Mouse (Mus musculus) kidney, postnatal 10 days (tissue): ENCODE results near the gene Tnpo2.

Experiments
- DNase-seq: peaks from one replicate; pipeline ENCODE4 v3.0.0; 2021; ENCODE audit warnings: mixed read lengths

Gene Tnpo2

DNA sequence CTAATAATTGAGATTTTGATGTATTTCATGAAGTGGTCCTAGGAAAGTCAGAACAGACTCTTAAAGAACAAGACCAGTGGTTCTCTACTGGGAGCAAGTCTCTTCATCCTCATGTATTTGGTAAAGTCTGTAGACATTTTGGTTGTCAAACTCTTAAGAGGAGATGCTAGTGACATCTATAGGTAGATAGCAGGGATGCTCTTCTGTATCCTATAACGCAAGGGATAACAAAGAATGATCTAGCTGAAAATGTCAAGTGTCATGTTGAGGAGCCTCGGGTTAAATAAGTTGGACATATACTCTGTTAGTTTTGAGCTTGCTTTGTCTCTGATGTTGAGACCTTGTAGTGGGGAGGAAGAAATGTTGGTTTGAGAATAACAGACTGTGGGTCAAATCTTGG, 8.8 kb upstream of the Tnpo2 start:
- no peak for DNase-seq

DNA sequence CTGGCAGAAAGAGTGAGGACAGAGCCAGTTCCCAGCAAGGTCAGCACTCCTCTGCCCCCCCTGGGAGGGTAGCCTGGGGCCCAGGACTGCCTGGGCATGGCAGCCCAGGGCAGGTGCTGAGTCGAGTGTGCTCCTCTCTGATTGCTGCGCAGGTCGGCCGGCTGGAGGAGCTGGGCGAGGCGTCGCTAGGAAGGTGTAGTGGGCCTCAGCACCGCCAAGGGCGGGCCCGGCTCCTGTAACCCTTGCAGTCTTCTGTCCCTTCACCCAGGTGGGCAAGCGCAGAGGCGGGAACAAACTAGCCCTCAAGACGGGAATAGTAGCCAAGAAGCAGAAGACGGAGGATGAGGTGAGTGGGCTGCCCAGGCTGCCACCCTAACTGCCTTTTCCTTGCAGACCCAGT, 7.4 kb upstream of the Tnpo2 start:
- DNase-seq: no peak

DNA sequence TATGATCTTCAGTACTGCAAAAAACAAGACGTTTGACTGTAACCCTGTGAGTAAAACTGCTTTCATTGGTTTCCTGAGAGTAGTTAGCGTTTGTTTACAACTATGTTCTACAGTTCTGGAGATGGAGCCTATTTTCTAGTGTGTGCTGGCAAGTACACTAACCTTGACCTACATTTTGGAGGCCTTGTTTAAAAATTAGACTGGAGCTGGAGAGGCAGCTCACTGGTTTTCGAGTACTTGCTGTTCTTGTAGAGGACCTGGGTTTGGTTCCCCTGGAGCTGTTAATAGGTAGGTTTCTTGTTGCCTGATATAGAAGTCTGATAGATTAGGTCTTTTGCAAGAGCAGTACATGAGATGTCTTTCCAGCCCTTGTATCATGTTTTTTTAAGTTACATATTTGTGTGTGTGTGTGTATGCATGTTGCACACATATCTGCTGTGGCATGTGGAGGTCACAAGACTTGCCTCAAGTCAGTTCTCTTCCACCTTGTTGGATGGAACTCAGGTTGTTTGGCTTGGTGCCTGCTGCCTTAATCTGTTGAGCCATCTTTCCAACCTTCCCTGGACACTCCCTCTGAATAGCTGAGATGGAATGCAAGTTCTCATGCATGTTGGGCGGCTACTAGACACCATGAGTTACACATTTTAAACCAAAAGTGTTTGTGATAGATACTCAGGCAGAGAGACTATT, 3.9 kb upstream of the Tnpo2 start:
- no peak for DNase-seq

DNA sequence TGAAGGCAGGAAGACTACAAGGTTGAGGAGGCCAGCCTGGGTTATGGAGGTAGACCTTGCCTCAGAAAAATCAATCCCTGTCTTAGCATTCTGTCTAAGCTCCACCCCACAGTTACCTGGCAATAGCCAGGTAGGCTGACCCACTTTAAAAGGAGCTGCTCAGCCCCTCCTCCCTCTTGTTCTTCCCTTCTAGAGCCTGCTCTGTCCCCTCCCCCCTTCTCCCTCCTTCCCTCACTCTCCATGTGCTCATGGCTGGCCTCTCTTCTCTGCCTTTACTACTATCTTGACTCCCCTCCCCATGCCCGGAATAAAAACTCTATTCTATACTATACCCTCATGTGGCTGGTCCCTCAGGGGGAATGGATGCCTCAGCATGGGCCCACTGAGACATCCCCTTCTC, 2.8 kb upstream of the Tnpo2 start:
- no peak for DNase-seq

DNA sequence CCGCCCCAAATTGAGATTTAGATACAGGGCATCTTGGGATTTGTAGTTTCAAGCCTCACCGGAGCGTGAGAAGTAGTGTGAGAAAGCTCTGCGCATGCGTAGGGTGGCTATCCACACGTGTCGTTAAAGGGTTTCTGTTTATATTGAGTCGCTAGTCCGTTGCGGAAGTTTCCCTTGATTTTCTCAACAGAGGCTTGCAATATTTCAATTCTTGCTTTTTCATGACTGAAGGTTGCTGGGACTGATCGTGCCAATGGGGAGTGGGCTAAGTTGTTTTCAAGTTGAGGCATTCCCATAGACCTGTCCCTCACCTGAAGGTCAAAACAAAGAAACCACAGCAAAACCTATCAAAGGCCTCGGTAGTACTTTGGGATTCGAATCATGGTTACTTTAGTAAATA, 2.0 kb upstream of the Tnpo2 start:
- DNase-seq: peak; percentile 86

DNA sequence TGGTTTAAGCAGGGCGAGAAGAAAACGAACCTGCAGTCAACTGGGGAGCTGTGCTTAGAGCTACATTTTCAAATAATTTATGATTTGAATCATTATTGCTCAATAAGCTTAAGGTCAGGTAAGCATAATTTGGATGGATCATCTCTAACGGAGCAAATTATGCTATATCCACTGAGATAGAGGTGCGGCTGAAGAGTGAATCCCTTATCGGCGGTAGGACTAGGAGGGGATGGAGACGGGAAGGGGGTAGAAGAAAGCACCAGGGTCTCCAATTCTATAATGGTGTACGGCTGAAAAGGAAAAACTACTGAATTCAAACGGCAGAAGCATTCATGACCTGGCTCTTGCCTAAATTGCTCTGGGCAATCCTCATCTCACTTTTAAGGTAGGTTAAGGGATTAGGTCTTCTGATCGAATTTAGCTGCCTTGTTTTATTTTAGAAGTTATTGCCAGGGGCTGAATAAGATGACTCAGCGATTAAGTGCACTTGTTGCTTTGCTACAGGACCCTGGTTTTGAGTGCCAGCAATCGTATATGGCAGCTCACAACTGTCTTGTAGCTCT, 1.5 kb upstream of the Tnpo2 start:
- no peak for DNase-seq

DNA sequence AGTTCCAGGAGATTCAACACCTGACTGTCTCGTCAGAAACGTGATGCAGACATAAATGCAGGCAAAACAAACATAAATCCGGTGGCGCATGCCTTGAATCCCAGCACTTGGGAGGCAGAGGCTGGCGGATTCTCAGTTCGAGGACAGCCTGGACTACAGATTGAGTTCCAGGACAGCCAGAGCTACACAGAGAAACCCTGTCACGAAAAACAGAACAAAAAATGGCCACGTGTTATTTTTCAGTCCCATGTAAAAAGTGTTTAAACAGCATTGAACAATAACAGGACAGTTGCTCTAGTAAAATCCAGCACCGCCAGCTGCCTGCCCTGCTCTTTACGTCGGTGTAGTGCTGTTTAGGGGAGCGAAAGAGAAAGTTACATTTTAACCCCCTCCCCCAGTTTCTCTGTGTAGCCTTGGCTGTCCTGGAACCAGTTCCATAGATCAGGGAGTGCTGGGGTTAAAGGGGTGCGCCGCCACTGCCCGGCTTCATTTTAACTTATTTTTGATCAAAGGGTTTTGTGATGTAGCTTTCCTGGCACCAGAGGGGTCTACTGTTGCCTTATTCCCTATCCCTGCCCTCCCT, 896 bp upstream of the Tnpo2 start:
- DNase-seq: peak; percentile 47

DNA sequence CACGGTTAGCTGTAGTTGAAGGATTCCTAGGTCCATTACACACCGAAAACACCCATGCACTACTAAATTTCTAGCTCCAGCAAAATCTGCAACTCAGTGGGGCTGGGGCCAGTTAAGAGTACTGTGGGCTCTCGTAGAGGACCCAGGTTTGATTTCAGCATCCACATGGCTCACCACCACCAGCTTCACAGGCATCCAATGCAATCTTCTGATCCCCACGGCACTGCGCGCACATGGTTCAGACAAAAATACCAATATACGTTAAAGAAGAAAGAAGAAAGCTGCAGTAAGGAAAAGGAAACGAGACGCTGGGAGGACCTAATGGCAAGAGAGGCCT, 366 bp upstream of the Tnpo2 start:
- no peak for DNase-seq

DNA sequence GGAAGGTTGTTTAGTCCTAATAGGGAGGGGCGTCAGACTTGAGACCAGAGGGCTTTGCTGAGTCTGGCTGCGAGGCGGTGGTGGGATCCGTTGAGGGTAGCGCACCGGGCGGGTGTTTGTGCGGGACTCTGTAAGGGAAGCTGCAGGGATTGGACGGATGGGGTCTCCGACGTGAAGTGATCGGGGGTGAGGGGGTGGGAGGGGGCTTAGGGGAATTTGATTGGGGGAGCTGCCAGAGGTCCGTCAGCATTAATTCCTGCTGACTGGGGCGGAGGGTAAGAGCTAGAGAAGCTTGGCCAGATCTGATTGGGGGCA, 608 bp downstream of the Tnpo2 start:
- DNase-seq: no peak

DNA sequence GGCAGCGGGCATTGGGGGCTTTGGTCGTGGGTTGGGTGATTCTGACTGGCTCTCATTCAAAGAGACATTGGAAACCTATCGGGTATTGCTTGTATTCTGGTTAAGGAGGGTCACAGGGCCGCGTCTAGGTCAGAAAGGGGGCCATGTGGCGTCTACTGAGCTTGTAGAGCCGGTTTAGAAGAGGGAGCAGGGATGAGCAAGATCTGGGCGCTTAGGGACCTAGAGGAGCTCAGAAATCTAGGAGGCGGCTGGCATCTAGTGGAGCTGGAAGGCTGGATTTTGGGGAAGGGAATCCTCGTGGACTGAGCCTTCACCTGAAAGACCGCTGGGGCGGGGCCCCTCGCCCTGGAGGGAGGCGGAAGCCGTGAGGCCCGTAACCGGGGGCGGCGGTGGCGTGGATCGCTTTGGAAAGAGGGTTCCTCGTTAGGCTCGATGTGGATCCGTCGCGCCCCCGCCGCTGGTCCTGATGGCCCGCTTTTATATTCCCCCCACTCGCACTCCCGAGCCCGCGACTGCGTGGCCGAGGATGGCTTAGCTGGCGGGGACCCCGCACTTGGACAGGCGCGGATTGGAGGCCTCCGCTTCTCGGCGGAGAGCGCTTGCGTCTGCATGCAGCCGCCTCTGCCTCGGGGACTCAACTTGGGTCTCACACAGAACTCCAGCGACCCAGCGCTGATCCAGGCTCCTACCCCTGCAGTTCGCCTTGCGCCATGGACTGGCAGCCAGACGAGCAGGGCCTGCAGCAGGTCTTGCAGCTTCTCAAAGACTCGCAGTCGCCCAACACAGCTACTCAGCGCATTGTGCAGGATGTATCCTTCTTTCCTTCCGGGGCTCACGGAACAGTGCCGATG, 1.2 kb downstream of the Tnpo2 start:
- peak; percentile 64 for DNase-seq

DNA sequence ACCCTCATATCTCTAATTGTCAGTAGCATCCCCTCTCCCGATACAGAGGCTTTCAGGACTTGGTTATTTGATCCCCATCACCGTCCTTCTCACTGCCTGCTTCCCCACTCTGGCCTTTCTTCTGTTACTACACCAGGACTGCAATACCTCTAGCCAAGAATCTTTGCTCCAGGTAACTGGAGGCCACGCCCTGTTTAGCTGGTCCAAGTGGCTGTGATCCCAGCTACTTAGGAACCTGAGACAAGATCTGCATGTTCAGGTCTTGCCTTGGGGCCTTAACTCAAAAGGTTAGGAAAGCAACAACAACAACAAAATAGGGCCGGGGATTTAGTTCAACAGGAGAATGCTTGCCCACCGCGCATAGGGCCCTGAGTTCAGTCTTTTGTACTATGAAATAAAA, 6.9 kb downstream of the Tnpo2 start:
- DNase-seq: no peak

DNA sequence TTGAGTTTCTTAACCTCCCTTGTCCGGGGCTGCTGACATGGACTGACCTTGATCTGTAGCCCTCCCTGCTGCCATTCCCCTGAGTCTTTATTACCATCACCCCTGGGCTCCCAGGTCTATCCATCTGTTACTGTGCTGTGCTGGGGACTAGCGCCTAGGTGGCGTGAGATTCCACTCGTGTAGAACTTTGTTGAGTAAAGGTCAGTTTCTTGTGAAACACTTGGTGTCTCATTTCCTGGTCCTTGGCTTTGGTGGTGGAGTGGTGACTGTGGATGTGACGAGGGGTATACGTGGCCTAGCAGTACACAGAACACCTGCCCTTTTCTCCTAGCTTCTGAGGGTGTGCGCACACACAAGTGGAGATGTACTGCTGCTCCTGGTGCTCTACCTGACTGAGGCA, 20.7 kb downstream of the Tnpo2 start:
- DNase-seq: no peak

DNA sequence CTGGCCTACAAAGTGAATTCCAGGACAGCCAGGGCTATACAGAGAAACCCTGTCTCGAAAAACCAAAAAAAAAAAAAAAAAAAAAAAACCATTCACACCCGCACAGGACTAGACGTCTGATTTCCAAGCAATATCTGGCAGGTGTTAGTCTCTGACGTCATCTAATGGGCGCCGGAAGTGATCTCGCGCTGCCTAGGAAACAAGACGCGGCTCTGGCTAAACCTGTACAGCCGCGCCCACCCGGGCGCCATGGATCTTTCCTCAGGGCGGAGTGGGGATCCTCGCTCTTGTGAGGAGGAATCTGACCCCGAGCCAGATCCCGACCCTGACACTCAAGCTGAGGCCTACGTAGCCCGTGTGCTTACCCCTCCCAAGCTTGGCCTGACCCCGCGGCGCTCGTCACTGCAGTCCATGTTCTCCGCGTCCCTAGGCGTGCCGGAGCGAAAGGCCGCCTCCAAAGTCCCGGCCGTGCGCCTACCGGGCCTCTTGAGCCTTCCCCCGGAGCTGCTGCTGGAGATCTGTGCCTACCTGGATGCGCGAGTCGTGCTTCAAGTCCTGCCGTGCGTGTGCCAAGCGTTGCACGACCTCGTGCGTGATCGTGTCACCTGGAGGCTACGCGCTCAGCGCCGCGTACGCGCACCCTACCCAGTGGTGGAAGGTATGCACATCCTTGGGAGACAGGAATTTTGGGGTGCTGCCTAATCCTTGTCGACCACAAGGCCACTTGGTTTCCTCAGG, 23.3 kb downstream of the Tnpo2 start, which contains the start of gene Fbxw9:
Gene Fbxw9 (plus strand): TSS at position 177 of the 738 bp plus-strand sequence.
- DNase-seq: peak; percentile 94

DNA sequence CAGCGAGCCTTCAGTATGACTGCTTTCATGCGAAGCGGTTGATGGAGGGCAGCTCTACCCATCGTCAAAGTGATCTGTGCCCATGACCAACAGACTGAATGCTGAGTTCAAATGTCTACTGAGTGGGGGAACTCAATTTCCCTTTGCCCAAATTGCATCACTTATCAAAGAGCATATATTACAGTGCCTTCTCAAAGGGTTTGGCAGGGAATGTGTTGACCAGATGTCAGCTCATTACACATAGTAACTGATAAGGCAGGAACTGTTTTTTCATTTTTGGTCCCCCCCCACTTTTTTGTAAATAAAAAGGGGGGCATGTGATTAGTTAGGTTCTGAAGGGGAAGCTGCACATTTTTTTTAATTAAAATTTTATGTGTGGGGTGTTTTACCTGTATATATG, 25.9 kb downstream of the Tnpo2 start:
- no peak for DNase-seq

DNA sequence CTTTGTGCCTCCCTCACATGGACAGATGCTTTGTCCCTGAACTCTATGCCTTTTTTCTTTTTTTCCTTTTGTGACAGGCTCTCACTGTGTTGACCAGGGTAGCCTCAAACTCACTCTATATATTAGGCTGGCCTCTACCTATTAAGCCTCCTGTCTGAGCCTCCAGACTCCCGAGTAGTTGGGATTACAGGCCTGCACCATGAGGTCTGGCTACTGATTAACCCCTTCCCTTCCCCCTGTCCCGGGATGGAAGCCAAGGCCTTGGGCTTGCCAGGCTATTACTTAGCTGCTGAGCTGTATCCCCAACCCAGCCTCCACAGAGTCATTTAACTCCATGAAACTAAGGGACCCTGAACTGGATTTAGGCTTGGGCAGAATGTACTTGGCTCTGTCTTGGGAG, 28.5 kb downstream of the Tnpo2 start:
- peak; percentile 78 for DNase-seq

DNA sequence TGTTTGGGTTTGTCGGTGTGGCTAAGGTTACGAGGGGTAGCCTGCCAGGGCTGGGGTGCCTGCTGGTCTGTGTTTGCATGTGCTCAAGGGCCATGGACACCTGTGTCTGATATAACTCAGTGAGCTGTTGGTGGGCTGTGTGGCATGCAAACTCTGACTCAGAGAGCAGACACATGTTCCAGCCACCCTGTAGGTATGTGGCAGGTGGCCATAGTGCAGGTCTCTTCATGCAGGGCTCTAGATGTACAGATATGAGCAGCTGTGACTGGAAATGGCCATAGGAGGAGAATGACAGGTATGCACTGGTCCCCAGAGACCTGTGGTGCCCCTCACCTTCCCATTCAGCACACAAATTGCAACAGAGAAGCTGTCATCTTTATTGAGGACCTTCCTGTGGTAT, 30.4 kb downstream of the Tnpo2 start:
- DNase-seq: no peak

DNA sequence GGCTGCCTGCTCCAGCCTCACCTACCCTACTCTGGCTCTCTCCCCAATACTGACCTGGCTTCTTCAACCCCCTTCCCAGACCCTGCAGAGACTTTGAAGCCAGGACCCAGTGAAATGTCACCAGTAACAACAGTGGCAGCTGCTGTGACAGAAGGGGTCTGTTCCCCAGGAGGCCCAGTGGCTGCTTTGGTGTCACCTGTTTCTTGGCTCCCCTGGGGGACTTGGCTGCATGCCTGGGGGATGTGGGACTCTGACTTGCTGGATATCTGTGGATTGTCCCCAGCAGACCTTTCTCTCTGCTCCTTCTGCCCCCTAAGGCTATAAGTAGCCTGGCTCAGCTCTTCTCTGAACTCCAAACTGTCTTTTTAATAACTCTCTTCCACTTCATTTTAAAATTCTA, 31.3 kb downstream of the Tnpo2 start, which contains the start of gene Gm5741:
Gene Gm5741 (minus strand): TSS at position 1 of the 400 bp plus-strand sequence.
- no peak for DNase-seq

DNA sequence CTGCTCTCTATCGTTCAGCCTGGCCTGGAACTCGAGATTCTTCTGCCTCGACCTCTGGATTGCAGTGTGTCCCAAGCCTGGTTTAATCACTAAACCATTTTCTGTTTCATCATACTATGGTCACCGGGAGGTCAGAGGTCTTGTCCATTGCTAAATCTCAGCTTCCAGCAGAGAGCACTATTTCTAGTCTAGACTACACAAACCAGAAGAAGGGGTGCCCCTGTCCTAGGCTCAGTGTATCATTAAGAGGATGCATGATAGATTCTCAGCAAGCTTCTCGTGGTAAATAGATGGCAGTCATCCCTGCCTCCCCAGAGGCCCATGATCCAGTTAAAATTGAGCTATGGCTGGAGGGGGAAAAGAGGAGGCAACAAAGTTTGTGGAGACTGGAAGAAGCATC, 34.3 kb downstream of the Tnpo2 start:
- no peak for DNase-seq

DNA sequence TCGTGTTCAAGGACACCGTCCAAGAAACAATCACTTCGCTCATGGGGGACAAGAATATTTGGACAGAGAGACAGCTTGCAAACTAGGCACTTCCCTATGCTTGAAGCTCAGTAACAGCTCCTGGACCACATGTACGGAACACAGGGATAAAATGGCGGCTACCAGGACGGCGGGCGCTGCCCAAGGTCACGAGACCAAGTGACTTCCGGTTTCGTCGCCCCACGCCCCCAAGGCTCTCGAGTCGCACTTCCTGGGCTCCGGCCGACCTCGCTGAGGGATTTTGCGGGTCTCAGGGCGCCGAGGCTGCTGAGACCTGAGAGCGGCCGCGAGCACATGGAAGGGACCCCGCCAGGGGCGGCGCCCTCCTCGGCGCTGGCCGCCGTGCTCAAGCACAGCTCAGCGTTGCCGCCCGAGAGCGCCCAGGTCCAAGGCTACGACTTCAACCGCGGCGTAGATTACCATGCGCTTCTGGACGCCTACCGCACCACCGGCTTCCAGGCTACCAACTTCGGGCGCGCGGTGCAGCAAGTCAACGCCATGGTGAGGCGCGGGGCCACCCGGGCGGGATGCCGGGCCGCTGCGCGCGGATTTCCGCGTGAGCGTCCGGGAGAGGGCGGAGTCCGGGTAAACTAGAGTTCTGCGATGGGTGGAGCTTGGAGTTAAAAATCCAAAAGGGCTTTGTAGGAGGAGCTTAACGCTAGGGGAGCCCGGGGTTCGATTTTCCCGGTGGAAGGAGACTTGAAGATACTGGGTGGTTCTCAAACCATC, 35.0 kb downstream of the Tnpo2 start, which contains the start of gene Dhps:
Gene Dhps (plus strand): TSS at position 244 of the 768 bp plus-strand sequence.
- peak; percentile 95 for DNase-seq

DNA sequence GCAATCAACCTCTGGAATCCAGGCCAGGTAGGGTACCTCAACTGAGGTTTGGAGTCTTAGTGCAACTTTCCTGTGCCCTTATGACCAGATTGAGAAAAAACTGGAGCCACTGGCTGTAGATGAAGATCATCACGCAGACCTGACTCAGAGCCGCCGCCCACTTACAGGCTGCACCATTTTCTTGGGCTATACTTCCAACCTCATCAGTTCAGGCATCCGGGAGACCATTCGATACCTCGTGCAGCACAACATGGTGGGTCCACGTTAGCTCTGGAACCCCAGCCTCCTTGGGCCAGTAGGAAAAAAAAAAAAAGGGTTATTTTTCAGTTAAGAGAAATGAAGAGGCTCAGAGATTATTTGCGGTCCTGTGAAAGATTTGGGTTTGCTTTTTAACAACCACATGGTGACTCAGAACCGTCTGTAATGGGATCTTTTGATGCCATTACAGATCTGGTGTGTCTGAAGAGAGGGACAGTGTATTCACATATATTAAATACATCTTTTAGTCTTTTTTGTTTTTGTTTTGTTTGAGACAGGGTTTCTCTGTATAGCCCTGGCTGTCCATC, 35.7 kb downstream of the Tnpo2 start:
- DNase-seq: no peak

DNA sequence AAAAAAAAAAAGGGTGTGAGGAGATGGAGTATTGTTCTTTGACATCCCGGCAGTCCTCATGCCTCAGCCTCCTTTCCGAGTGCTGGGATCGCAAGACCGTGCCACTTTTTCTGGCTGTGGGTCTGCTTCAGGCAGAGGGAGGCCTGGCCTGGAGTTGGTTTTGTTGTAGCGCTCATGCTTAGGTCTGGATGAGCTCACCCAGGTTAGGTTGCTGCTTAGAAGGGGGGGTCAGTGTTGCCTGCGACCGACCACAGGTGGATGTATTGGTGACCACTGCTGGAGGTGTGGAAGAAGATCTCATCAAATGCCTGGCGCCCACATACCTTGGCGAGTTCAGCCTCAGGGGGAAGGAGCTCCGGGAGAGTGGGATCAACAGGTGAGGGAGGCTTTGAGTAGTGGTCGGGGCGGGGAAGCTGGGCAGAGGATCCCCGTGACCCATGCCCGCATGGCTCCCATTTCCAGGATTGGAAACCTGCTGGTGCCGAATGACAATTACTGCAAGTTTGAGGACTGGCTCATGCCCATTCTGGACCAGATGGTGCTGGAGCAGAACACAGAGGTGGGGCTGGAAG, 36.4 kb downstream of the Tnpo2 start:
- no peak for DNase-seq

DNA sequence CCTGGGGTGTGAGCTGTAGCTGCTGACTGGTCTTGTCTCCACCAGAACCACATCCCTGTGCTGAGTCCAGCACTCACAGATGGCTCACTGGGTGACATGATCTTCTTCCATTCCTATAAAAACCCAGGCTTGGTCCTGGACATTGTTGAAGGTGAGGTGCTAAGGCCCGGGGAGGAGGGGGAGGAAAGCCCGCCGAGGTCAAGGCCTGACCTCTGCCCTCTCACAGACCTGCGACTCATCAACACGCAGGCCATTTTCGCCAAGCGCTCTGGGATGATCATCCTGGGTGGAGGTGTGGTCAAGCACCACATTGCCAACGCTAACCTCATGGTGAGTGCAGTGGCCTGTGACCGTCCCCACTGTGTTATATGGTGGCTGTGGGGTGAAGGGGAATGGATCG, 37.5 kb downstream of the Tnpo2 start:
- no peak for DNase-seq
